In the genomic region with DNA sequence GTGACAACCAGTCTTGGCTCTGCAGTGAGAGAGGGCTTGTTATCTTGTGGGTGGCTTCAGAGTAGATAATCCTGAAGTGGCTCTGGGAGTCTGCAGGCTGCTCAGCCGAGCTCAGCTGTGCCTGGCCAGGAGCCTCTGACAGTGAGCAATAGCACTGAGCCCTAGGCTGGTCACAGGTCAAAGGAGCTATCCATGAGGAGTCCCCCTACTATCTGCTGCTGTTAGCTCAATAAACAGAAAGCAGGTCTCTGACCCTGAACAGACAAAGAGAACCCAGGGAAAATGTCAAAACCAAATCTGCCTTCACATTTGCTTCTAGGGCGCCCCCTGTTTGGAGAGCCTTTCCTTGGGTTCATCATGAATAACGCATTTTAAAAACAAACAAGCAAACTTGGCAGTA, we compare ENCODE assay signal across 17 mouse cellular contexts. TPM values are rescaled to one million over a fixed set of nuclear protein-coding genes. Genes with fewer than 3 reads are reported as not detected.
DNase-seq lines count a peak whose midpoint lies in the region; ATAC-seq and TF ChIP-seq lines count a peak whose summit lies in the region.
"Had no signal": no experiment of that assay in that cellular context is flagged by ENCODE, and none has a peak within 500 bp of the region (broad histone marks: within the 10 kb centered on the region; RNA-seq: fewer than 3 reads in every experiment).

No protein-coding gene starts in this region.

- no peak overlapping the region for H3K4me3 ChIP-seq in heart, embryonic 10.5 days
- no peak overlapping the region for H3K4me3 ChIP-seq in liver, adult 2 months (ENCODE audit: insufficient read depth, low read depth, low read length)
- no peak overlapping the region for H3K4me3 ChIP-seq in liver, embryonic 12.5 days
- H3K4me3 ChIP-seq: forebrain, embryonic 12.5 days; lung, embryonic 15.5 days; neural tube, embryonic 13.5 days had no signal

- no peaks in the 10 kb centered on the region for H3K36me3 ChIP-seq in heart, embryonic 10.5 days
- no peaks in the 10 kb centered on the region for H3K36me3 ChIP-seq in liver, adult 2 months (ENCODE audit: control insufficient read depth, insufficient read depth, low read length)
- no peaks in the 10 kb centered on the region for H3K36me3 ChIP-seq in liver, embryonic 12.5 days
- H3K36me3 ChIP-seq: forebrain, embryonic 12.5 days; lung, embryonic 15.5 days; neural tube, embryonic 13.5 days had no signal

- no peak for TF ChIP-seq POLR2A in liver, adult 2 months (IDR thresholded peaks at IDR 0.05; ENCODE audit: extremely low read depth, insufficient read depth, low read length)

- 23% methylated on average over 3 of the region's 3 CpGs for WGBS in heart, embryonic 10.5 days
- WGBS in liver, adult 2 months: 9% methylated on average over 3 of the region's 3 CpGs
- 29% methylated on average over 3 of the region's 3 CpGs for WGBS in liver, embryonic 12.5 days (ENCODE audit: insufficient replicate concordance)

- no peak overlapping the region for H3K4me2 ChIP-seq in liver, embryonic 12.5 days
- H3K4me2 ChIP-seq: forebrain, embryonic 12.5 days; lung, embryonic 15.5 days; neural tube, embryonic 13.5 days had no signal

- H3K9me3 ChIP-seq in heart, embryonic 10.5 days: no peaks in the 10 kb centered on the region
- no peaks in the 10 kb centered on the region for H3K9me3 ChIP-seq in liver, embryonic 12.5 days (replicated peaks)
- H3K9me3 ChIP-seq: forebrain, embryonic 12.5 days; lung, embryonic 15.5 days; neural tube, embryonic 13.5 days had no signal

- no peak for TF ChIP-seq CTCF in liver, adult 2 months (IDR thresholded peaks at IDR 0.05; ENCODE audit: low read depth, low read length)

- H3K79me2 ChIP-seq in liver, adult 2 months (ENCODE audit: control insufficient read depth, insufficient read depth, low read length): no peaks in the 10 kb centered on the region

- H3K4me1 ChIP-seq in heart, embryonic 10.5 days: peaks cover 74% of the 10 kb centered on the region
- H3K4me1 ChIP-seq in liver, adult 2 months (ENCODE audit: control insufficient read depth, insufficient read depth, low read length): peaks cover 12% of the 10 kb centered on the region
- H3K4me1 ChIP-seq in liver, embryonic 12.5 days: peaks cover 29% of the 10 kb centered on the region
- H3K4me1 ChIP-seq: lung, embryonic 15.5 days had no signal

- H3K27me3 ChIP-seq in heart, embryonic 10.5 days (ENCODE audit: insufficient read depth, poor library complexity, severe bottlenecking): peaks cover 17% of the 10 kb centered on the region
- H3K27me3 ChIP-seq in liver, adult 2 months (ENCODE audit: control insufficient read depth, insufficient read depth, low read length): no peaks in the 10 kb centered on the region
- H3K27me3 ChIP-seq in liver, embryonic 12.5 days (replicated peaks): no peaks in the 10 kb centered on the region
- H3K27me3 ChIP-seq: forebrain, embryonic 12.5 days; lung, embryonic 15.5 days; neural tube, embryonic 13.5 days had no signal

- no peak for DNase-seq in heart, embryonic 10.5 days (ENCODE audit: low spot score)
- no peak for DNase-seq in heart, postnatal 4 days
- DNase-seq in liver, adult 2 months (ENCODE audit: extremely low read depth, low read depth, low spot score): peak; percentile 85
- no peak for DNase-seq in liver
- DNase-seq in yolk sac, embryonic 10.5 days (ENCODE audit: low spot score): peak; percentile 41
- no peak for DNase-seq in retina, embryonic 14.5 days (ENCODE audit: low spot score)
- DNase-seq: cerebellum, adult 2 months; heart, postnatal 14 days; kidney, adult 18-20 months; kidney, postnatal 14 days; right cerebral cortex, postnatal 25 days; thymus, postnatal 14 days had no signal

- 0 out of 2 replicates have a peak overlapping the region, but pooled peaks have one; percentile 36 for H3K27ac ChIP-seq in heart, embryonic 10.5 days
- H3K27ac ChIP-seq in liver, adult 2 months (replicated peaks; ENCODE audit: insufficient read depth, low read depth, low read length): peak overlapping the region; percentile 36
- no peak overlapping the region for H3K27ac ChIP-seq in liver, embryonic 12.5 days
- H3K27ac ChIP-seq: forebrain, embryonic 12.5 days; lung, embryonic 15.5 days; neural tube, embryonic 13.5 days had no signal

- 0 out of 2 replicates have a peak, but pooled peaks have one; percentile 13 for ATAC-seq in liver, embryonic 12.5 days
- ATAC-seq: hindbrain, embryonic 16.5 days had no signal

- no peak overlapping the region for H3K9ac ChIP-seq in liver, adult 2 months (ENCODE audit: low read depth, low read length)
- no peak overlapping the region for H3K9ac ChIP-seq in liver, embryonic 12.5 days
- H3K9ac ChIP-seq: forebrain, embryonic 12.5 days; lung, embryonic 15.5 days; neural tube, embryonic 13.5 days had no signal

RNA-seq across cellular contexts. Expression of gene Slc6a6, which starts 28.6 kb away (rescaled TPM):
- polyA plus RNA-seq in heart, embryonic 10.5 days (2016; fragmentation: Nextera tagmentation; extraction: Ambion mirVana): 56.6 and 69.3 TPM in 2 replicates
- total RNA-seq in heart, postnatal 4 days (2021): 100 to 1,000 TPM; 142 to 158 TPM
- 34.8 and 66.5 TPM in 2 replicates for total RNA-seq in liver, adult 2 months (2014; rRNA removed)
- 89.0 and 96.5 TPM in 2 replicates for polyA plus RNA-seq in liver, adult 2 months (2012; rRNA removed)
- polyA plus RNA-seq in liver, embryonic 12.5 days (2016; fragmentation: Nextera tagmentation; extraction: Ambion mirVana): 22.1 and 24.9 TPM in 2 replicates

Comparison
In these comparisons a context has a peak if more than half of its experiments do, and no peak if none do; other contexts are left out.
1. DNase-seq: peak in liver, adult 2 months (single experiment) and yolk sac, embryonic 10.5 days (single experiment); none in heart, embryonic 10.5 days (single experiment), heart, postnatal 4 days (single experiment), liver (single experiment) and retina, embryonic 14.5 days (single experiment).